Mouse (Mus musculus): ENCODE measurements around the gene Twist2. TPM values are rescaled to one million over a fixed set of nuclear protein-coding genes. Genes with fewer than 3 reads are reported as not detected.

Gene Twist2
- polyA plus RNA-seq, 1 experiment = 1.6 TPM

DNA sequence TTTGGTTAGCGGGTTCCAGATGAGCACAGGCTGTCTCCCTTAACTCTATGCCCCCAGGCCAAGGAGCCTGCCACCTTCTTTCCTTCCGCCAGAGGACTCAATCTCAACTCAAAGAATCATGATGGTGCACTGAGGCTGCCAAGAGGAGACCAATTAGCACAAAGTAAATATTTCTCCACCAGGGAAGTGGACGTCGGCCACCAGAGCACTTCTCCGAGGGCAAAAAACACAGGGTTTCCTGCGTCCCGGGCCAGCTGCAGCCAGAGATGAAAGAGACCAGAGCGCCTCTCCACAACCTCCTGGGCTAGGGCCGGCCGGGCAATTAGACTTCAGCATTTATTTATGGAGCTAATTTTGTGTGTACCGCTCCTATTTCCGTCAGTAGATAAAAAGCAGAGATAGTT, 31.0 kb upstream of the Twist2 start:
- Histone ChIP-seq H3K4me3 (ENCODE audit: insufficient read depth, low read length) (no peak overlapping the region), H3K4me1 (ENCODE audit: control insufficient read depth, insufficient read depth, low read length) (no peaks in the 10 kb centered on the region), H3K27ac (ENCODE audit: insufficient read depth, low read length) (no peak overlapping the region)
- TF ChIP-seq POLR2A (IDR thresholded peaks at IDR 0.05; ENCODE audit: extremely low read depth, insufficient read depth, low read length) = no peak
- TF ChIP-seq CTCF (IDR thresholded peaks at IDR 0.05; ENCODE audit: extremely low read depth, insufficient read depth, low read length) = no peak

DNA sequence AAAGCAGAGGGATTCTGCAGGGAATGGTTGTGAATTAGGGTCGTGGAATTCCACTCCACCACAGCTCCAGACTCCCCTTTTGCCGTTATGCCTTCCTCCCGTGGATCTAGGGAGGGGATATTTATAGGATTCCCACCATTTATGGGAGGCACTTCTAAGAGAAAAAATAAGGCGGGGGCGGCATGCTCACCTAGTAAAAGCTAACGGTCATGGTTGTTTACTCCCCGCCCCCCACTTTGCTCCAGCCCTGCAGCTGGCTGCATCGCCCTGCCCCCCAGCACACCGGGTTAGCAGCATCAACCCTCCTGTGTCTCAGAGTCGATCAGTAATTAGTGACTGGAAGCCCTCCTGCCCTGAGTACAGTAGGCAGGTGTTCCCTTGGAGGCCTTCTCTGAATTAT, 30.6 kb upstream of the Twist2 start:
- TF ChIP-seq CTCF (IDR thresholded peaks at IDR 0.05; ENCODE audit: extremely low read depth, insufficient read depth, low read length) = no peak
- no peak for TF ChIP-seq POLR2A (IDR thresholded peaks at IDR 0.05; ENCODE audit: extremely low read depth, insufficient read depth, low read length)
- Histone ChIP-seq H3K27ac (ENCODE audit: insufficient read depth, low read length) (no peak overlapping the region), H3K4me3 (ENCODE audit: insufficient read depth, low read length) (no peak overlapping the region)

DNA sequence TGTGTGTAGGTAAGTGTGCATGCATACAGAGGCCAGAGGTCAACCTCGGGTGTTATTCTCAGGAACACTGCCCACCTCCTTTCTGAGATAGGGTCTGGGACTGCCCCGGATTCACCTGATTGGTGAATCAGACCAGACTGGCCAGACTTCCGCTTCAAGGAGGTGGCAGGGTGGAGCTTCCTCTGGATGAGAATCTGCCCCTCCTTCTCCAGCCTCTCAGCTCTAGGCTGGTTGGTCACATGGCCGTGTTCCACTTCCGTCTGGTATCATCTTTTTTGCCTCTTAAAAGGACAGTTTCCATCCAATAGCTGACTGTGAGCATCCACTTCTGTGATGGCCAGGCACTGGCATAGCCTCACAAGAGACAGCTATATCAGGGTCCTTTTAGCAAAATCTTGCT, 24.3 kb upstream of the Twist2 start:
- no peak for TF ChIP-seq POLR2A (IDR thresholded peaks at IDR 0.05; ENCODE audit: extremely low read depth, insufficient read depth, low read length)
- TF ChIP-seq CTCF (IDR thresholded peaks at IDR 0.05; ENCODE audit: extremely low read depth, insufficient read depth, low read length) = no peak
- Histone ChIP-seq H3K4me1 (ENCODE audit: control insufficient read depth, insufficient read depth, low read length) (no peaks in the 10 kb centered on the region), H3K4me3 (ENCODE audit: insufficient read depth, low read length) (no peak overlapping the region), H3K27ac (ENCODE audit: insufficient read depth, low read length) (no peak overlapping the region)

More for the DNA sequence above, 30.6 kb upstream of the Twist2 start:
- no peaks in the 10 kb centered on the region for H3K4me1 ChIP-seq (ENCODE audit: control insufficient read depth, insufficient read depth, low read length)

DNA sequence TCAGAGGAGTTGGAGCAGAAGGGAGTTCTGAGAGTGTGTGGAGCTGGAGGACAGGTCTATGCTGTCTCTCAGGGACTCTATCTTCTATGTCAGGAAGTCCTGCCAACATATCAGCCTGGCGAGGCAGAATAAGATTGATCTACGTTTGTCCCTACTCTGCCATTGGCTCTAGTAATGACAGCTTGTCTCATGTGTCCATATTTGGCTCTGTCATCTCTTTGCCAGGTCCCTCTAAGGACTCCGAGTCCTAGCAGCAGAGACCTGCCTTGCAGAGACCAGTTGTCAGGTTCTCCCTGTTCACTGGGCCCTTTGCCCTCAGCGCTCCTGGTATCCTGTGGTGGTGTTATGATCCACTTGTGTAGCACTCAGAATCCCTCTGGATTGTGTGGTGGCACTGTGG, 21.4 kb upstream of the Twist2 start:
- no peaks in the 10 kb centered on the region for H3K4me1 ChIP-seq (ENCODE audit: control insufficient read depth, insufficient read depth, low read length)
- H3K4me3 ChIP-seq (ENCODE audit: insufficient read depth, low read length) = no peak overlapping the region
- H3K27ac ChIP-seq (ENCODE audit: insufficient read depth, low read length) = no peak overlapping the region
- TF ChIP-seq CTCF (IDR thresholded peaks at IDR 0.05; ENCODE audit: extremely low read depth, insufficient read depth, low read length) (no peak), POLR2A (IDR thresholded peaks at IDR 0.05; ENCODE audit: extremely low read depth, insufficient read depth, low read length) (no peak)

DNA sequence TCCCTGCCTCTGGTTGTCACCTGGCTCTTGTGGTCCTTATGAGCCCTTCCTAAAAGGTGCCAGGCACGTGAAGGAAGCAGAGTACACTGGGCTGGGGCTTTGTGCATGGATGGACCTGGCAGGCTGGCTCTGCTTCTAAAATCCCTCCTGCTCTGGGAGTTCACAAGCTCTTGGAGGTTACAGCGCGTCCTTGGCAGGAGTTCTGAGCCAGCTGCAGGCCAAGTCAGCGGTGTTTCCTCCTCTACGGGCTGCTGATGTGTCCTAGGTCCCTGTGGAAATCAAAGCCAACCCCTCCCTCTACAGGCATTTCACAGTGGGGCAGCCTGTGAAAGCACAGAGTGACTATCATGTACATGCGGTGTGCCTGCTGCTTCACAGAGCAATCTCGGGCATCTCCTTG, 20.1 kb upstream of the Twist2 start:
- H3K4me1 ChIP-seq (ENCODE audit: control insufficient read depth, insufficient read depth, low read length) = no peaks in the 10 kb centered on the region
- H3K27ac ChIP-seq (ENCODE audit: insufficient read depth, low read length) = no peak overlapping the region
- no peak overlapping the region for H3K4me3 ChIP-seq (ENCODE audit: insufficient read depth, low read length)
- TF ChIP-seq POLR2A (IDR thresholded peaks at IDR 0.05; ENCODE audit: extremely low read depth, insufficient read depth, low read length) = no peak
- TF ChIP-seq CTCF (IDR thresholded peaks at IDR 0.05; ENCODE audit: extremely low read depth, insufficient read depth, low read length) = no peak

DNA sequence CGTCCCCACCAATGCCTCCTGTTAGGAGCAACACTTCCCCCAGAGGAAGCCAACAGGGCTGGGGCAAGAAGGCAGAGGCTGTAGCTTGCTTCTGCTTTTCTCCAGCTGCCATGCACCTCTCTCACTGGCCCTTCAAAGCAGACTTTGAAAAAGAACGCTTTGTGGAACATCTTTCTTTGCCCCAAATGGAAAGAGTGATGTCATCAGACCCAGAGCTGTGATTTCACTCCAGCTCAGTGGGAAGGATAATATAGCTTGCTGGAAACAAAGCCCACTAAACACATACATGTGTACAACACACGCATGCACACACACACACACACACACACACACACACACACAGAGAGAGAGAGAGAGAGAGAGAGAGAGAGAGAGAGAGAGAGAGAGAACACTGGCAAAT, 17.1 kb upstream of the Twist2 start:
- no peak overlapping the region for H3K4me3 ChIP-seq (ENCODE audit: insufficient read depth, low read length)
- TF ChIP-seq CTCF (IDR thresholded peaks at IDR 0.05; ENCODE audit: extremely low read depth, insufficient read depth, low read length) (no peak), POLR2A (IDR thresholded peaks at IDR 0.05; ENCODE audit: extremely low read depth, insufficient read depth, low read length) (no peak)
- no peaks in the 10 kb centered on the region for H3K4me1 ChIP-seq (ENCODE audit: control insufficient read depth, insufficient read depth, low read length)
- H3K27ac ChIP-seq (ENCODE audit: insufficient read depth, low read length) = no peak overlapping the region

DNA sequence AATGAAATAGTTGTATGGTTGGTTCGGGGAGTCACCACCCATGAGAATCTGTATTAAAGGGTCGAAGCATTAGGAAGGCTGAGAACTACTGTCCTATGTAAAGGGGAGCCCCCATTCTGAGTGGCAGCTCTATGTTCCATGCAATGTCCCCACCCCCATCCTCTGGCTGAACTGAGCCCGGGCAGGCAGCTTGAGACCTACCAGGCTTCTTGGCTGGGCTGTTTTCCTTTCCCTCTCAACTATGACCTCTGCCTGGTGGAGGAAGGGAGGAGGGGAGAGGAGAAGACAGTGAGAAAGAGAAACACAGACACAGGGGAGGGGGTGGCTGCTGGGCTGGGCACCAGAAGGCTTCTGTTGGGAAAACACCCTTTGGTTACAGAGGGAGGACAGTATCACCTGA, 1.9 kb upstream of the Twist2 start:
- H3K4me3 ChIP-seq (ENCODE audit: insufficient read depth, low read length) = no peak overlapping the region
- no peak for TF ChIP-seq POLR2A (IDR thresholded peaks at IDR 0.05; ENCODE audit: extremely low read depth, insufficient read depth, low read length)
- TF ChIP-seq CTCF (IDR thresholded peaks at IDR 0.05; ENCODE audit: extremely low read depth, insufficient read depth, low read length) = no peak
- H3K4me1 ChIP-seq (ENCODE audit: control insufficient read depth, insufficient read depth, low read length) = no peaks in the 10 kb centered on the region
- no peak overlapping the region for H3K27ac ChIP-seq (ENCODE audit: insufficient read depth, low read length)

DNA sequence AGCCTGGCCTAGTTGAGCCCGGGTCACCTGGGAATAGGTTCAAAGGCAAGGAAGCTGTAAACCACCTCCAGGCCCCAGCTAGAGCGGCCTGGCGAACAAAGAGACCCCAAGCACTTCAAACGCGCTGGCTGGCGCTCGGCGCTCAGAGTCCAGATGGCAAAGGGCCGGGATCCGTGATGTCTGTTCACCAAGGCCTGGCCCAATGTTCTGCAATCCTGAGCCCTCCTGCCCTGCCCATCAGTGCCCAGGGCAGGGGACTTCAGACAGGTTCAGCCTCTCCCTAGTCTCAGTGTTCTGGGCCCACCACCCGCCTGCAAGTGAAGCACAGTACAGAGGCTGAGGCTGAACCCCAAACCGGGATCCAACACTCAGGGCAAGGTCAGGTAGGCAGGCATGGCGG, 913 bp upstream of the Twist2 start:
- Histone ChIP-seq H3K27ac (ENCODE audit: insufficient read depth, low read length) (no peak overlapping the region), H3K4me1 (ENCODE audit: control insufficient read depth, insufficient read depth, low read length) (no peaks in the 10 kb centered on the region), H3K4me3 (ENCODE audit: insufficient read depth, low read length) (peak overlapping the region; percentile 67; the same call in 1 of the 2 replicates)
- TF ChIP-seq POLR2A (IDR thresholded peaks at IDR 0.05; ENCODE audit: extremely low read depth, insufficient read depth, low read length) (no peak), CTCF (IDR thresholded peaks at IDR 0.05; ENCODE audit: extremely low read depth, insufficient read depth, low read length) (no peak)

DNA sequence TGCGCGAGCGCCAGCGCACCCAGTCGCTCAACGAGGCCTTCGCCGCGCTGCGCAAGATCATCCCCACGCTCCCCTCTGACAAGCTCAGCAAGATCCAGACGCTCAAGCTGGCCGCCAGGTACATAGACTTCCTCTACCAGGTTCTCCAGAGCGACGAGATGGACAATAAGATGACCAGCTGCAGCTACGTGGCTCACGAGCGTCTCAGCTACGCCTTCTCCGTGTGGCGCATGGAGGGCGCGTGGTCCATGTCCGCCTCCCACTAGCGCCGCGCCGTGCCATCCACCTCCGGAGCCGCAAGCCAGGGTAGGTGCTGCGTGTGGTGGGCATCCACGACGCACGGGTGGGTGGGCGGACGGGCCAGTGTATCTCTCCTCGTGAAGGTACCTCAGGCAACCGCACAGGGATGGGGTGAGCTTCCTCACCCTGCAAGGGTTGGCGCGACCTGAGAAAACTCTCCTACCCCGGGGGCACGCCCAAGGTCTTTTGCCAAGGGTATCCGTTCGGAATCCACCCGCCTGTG, 644 bp downstream of the Twist2 start:
- Histone ChIP-seq H3K4me1 (ENCODE audit: control insufficient read depth, insufficient read depth, low read length) (no peaks in the 10 kb centered on the region), H3K4me3 (ENCODE audit: insufficient read depth, low read length) (peak overlapping the region; percentile 67), H3K27ac (ENCODE audit: insufficient read depth, low read length) (no peak overlapping the region)
- TF ChIP-seq CTCF (IDR thresholded peaks at IDR 0.05; ENCODE audit: extremely low read depth, insufficient read depth, low read length) = no peak
- TF ChIP-seq POLR2A (IDR thresholded peaks at IDR 0.05; ENCODE audit: extremely low read depth, insufficient read depth, low read length) = no peak

DNA sequence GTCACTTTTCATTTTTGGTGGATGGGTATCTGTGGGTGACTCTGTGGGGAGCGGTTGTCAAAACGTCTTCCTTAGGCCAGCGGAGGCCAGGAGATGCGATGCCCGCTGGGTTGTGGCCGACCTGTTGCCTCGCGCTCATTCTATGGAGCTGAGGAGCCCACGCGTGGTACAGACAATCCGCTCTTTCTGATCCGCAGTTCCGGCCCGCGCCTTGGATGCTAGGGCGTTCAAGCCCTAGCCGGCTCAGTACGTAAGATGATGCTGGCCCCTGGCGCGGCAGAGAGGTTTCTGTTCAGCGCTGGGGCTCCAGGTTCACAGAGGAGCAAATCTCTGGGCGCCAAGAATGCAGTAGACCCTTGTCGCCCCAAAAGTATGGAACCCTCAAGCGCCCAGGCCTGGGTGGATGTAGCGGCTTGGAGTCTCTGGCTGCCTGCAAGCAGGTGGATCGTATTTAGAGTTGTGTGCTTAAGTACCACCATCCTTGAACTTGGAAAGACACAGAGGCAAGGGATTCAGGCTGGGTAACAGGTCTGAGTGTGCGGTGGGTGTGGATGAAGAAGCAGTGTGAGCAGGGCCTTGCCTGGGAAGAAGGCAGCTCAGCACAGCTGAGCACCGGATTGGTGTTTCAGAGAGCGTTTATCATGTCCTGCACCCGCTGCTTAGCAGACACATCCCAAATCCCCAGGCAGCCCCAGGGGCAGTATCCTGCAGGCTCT, 1.3 kb downstream of the Twist2 start:
- H3K4me3 ChIP-seq (ENCODE audit: insufficient read depth, low read length) = peak overlapping the region; percentile 67
- H3K4me1 ChIP-seq (ENCODE audit: control insufficient read depth, insufficient read depth, low read length) = no peaks in the 10 kb centered on the region
- no peak for TF ChIP-seq POLR2A (IDR thresholded peaks at IDR 0.05; ENCODE audit: extremely low read depth, insufficient read depth, low read length)
- TF ChIP-seq CTCF (IDR thresholded peaks at IDR 0.05; ENCODE audit: extremely low read depth, insufficient read depth, low read length) = no peak
- H3K27ac ChIP-seq (ENCODE audit: insufficient read depth, low read length) = no peak overlapping the region

Measured in cortical plate, adult 2 months (tissue).